In the genomic region with DNA sequence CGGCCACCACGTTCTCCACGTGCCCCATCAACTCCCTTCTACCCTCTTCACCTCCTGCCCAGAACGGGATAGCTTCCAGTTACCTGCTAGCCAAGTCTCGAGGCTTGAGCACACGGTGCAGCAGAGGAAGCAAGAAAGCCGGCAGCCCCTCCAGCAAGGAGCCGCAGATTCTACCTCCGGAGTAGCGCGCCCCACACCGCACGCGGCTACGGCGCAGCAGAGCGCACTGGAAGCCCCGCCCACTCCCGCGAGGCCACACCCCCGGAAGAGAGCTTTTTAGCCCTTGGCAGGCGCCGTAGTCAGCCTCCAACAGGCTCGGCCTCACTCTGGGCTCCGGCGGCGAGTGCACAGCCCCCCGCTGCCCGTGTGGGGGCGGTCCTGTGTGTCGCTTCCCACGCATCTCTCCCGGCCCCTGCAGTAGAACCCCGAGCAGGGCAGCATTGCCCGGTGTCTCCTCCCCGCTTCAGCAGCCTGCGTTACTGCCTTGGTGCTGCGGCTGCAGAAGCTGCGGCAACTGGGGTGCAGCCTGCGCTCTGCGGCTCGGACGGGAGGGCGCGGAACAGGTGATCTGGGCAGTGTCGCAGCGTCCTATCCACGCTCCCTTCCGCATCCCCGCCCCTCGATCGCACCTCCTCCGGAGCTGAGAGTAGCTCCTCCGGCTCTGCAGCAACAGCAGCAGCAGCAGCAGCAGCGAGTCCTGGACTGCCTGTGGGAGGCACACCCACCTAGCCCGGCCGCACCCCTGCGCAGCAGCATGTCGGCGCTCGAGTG, we compare ENCODE assay signal across 8 mouse cellular contexts. TPM values are rescaled to one million over a fixed set of nuclear protein-coding genes. Genes with fewer than 3 reads are reported as not detected.
A peak's percentile ranks its signal among the peaks of the same experiment; 100 is the strongest.
DNase-seq lines count a peak whose midpoint lies in the region; ATAC-seq and TF ChIP-seq lines count a peak whose summit lies in the region.

TSS of gene Polr3g (minus strand) at position 239 of the 771 bp plus-strand sequence.
TSS of gene Mblac2 (plus strand) at position 567 of the 771 bp plus-strand sequence.

- H3K36me3 ChIP-seq in hindbrain, postnatal 0 days (ENCODE audit: insufficient read depth, low read length): no peaks in the 10 kb centered on the region

- no peaks in the 10 kb centered on the region for H3K27me3 ChIP-seq in hindbrain, postnatal 0 days (ENCODE audit: insufficient read depth, low read length)

- H3K4me2 ChIP-seq in hindbrain, postnatal 0 days (ENCODE audit: low read depth, low read length): peak within 1 kb of the TSS; percentile 96

- H3K9me3 ChIP-seq in hindbrain, postnatal 0 days (ENCODE audit: low read length): no peaks in the 10 kb centered on the region

- peak within 1 kb of the TSS; percentile 92 for H3K27ac ChIP-seq in gastrocnemius, adult 2 months
- H3K27ac ChIP-seq in hindbrain, postnatal 0 days: peak within 1 kb of the TSS; percentile 87
- peak within 1 kb of the TSS; percentile 98 for H3K27ac ChIP-seq in left cerebral cortex, adult 2 months

- peak within 1 kb of the TSS; percentile 75 for H3K9ac ChIP-seq in hindbrain, postnatal 0 days (replicated peaks; ENCODE audit: low read length)

- intact Hi-C loops in gastrocnemius, adult 2 months (cut with DNase I): loop anchor here (5.0 kb wide), 1 partner anchor 54 kb away; the partner anchor contains the start of gene Lysmd3
- intact Hi-C loops in left cerebral cortex, adult 2 months (cut with DNase I): loop anchor here (5.0 kb wide), 1 partner anchor 51 kb away; no protein-coding TSS in a partner anchor

- peak; percentile 31; the same call in 1 of the 2 replicates for TF ChIP-seq CTCF in gastrocnemius, adult 2 months (IDR thresholded peaks at IDR 0.05)
- TF ChIP-seq CTCF in hindbrain, postnatal 0 days (IDR thresholded peaks at IDR 0.05; ENCODE audit: low read depth): no peak; the same call in none of the 2 replicates
- TF ChIP-seq CTCF in left cerebral cortex, adult 2 months (IDR thresholded peaks at IDR 0.05): peak; percentile 13

- H3K4me1 ChIP-seq in hindbrain, postnatal 0 days (ENCODE audit: insufficient read depth, low read length): no peaks in the 10 kb centered on the region

- peak; percentile 97 for DNase-seq in ZHBTc4 (ENCODE audit: low read depth, low spot score)
- DNase-seq in gastrocnemius, adult 2 months: peak; percentile 96
- peak; percentile 97 for DNase-seq in hindbrain, postnatal 0 days (ENCODE audit: low spot score)
- peak; percentile 95 to 98 for DNase-seq in left cerebral cortex, adult 2 months (ENCODE audit: extremely low spot score in 1 of 2, low spot score in 2 of 2)
- peak; percentile 95 to 96 for DNase-seq in right cerebral cortex, adult 2 months (ENCODE audit: low spot score in 2 of 2)
- peak; percentile 97 for DNase-seq in urinary bladder, postnatal 14 days (ENCODE audit: low spot score)

- ATAC-seq in common myeloid progenitor, adult 5-6 weeks (replicated peaks; ENCODE audit: low read depth, poor library complexity, severe bottlenecking): peak; percentile 83
- peak; percentile 97 for ATAC-seq in hindbrain, postnatal 0 days
- peak; percentile 81 for ATAC-seq in megakaryocyte, adult 5-6 weeks (ENCODE audit: poor library complexity, severe bottlenecking)

- WGBS in hindbrain, postnatal 0 days: 1% methylated on average over 60 of the region's 61 CpGs

- H3K4me3 ChIP-seq in gastrocnemius, adult 2 months: peak within 1 kb of the TSS; percentile 98
- H3K4me3 ChIP-seq in hindbrain, postnatal 0 days (ENCODE audit: low read length): peak within 1 kb of the TSS; percentile 92
- peak within 1 kb of the TSS; percentile 87 for H3K4me3 ChIP-seq in left cerebral cortex, adult 2 months

RNA-seq across cellular contexts. Expression of gene Polr3g, which starts in this region (rescaled TPM):
- total RNA-seq in common myeloid progenitor, adult 5-6 weeks (2017): 28.1 and 39.1 TPM in 2 replicates
- total RNA-seq in gastrocnemius, adult 2 months (2021): 1 to 10 TPM; 1.3 to 2.2 TPM
- total RNA-seq in hindbrain, postnatal 0 days (2014; rRNA removed): 4.2 and 5.5 TPM in 2 replicates
- 3.9 and 7.8 TPM in 2 replicates for polyA plus RNA-seq in hindbrain, postnatal 0 days (2015; fragmentation: Nextera tagmentation; extraction: Ambion mirVana)
- 1 to 10 TPM; 2.9 to 5.3 TPM for total RNA-seq in left cerebral cortex, adult 2 months (2021)
- total RNA-seq in megakaryocyte, adult 5-6 weeks (2015): 3.3 and 5.4 TPM in 2 replicates
- total RNA-seq in megakaryocyte, adult 5-6 weeks (2017): 2.6 and 4.6 TPM in 2 replicates

RNA-seq across cellular contexts. Expression of gene Mblac2, which starts in this region (rescaled TPM):
- 6.7 and 7.0 TPM in 2 replicates for total RNA-seq in common myeloid progenitor, adult 5-6 weeks (2017)
- total RNA-seq in gastrocnemius, adult 2 months (2021): 1 to 10 TPM; 1.6 to 2.0 TPM
- total RNA-seq in hindbrain, postnatal 0 days (2014; rRNA removed): 33.2 and 38.2 TPM in 2 replicates
- polyA plus RNA-seq in hindbrain, postnatal 0 days (2015; fragmentation: Nextera tagmentation; extraction: Ambion mirVana): 64.7 and 67.7 TPM in 2 replicates
- total RNA-seq in left cerebral cortex, adult 2 months (2021): 10 to 100 TPM; 19.5 to 21.7 TPM
- 2.7 and 3.0 TPM in 2 replicates for total RNA-seq in megakaryocyte, adult 5-6 weeks (2015)
- total RNA-seq in megakaryocyte, adult 5-6 weeks (2017): 2.7 and 3.0 TPM in 2 replicates

Comparison
In these comparisons a context has a peak if more than half of its experiments do, and no peak if none do; other contexts are left out.
1. Peak in every context shown above with its lines: DNase-seq, ATAC-seq, H3K4me3 ChIP-seq and H3K27ac ChIP-seq.